Mouse (Mus musculus) ES-E14 (cell line): ENCODE results near the gene Fdxr. TPM values are rescaled to one million over a fixed set of nuclear protein-coding genes. Genes with fewer than 3 reads are reported as not detected.

Source experiments
- DNase-seq: peaks from one replicate; pipeline ENCODE4 v3.0.0-alpha.2; 2013; ENCODE audit warnings: low read depth, low spot score
- H3K27ac ChIP-seq: 2 replicates; pipeline ENCODE4 v1.5.1; 2012; ENCODE audit warnings: low read depth, mild to moderate bottlenecking, low read length, moderate library complexity, mixed read lengths; ENCODE audit not compliant: poor library complexity, insufficient read depth, severe bottlenecking
- H3K36me3 ChIP-seq: 2 replicates; pipeline ENCODE4 v1.6.1; 2012; ENCODE audit warnings: mild to moderate bottlenecking, low read length, moderate library complexity, mixed read lengths; ENCODE audit not compliant: control insufficient read depth, poor library complexity, insufficient read depth, severe bottlenecking
- H3K4me1 ChIP-seq, 2 experiments: fragments of 150-350 bp in 1 of 2; sonication (generic) in 1 of 2; 2 replicates each; pipeline ENCODE4 v1.6.1; 2012; ENCODE audit warnings: low read length in 2 of 2, mild to moderate bottlenecking in 1 of 2, mixed read lengths in 1 of 2; ENCODE audit not compliant: control insufficient read depth in 2 of 2, insufficient read depth in 2 of 2, poor library complexity in 1 of 2
- H3K4me3 ChIP-seq, 2 experiments: fragments of 150-350 bp in 1 of 2; sonication (generic) in 1 of 2; 2 replicates each; pipeline ENCODE4 v1.5.1; 2012; ENCODE audit warnings: low read length in 2 of 2, low read depth in 1 of 2, mild to moderate bottlenecking in 1 of 2, mixed read lengths in 1 of 2; ENCODE audit not compliant: insufficient read depth in 1 of 2, poor library complexity in 1 of 2, severe bottlenecking in 1 of 2
- H3K9ac ChIP-seq: 2 replicates; pipeline ENCODE4 v1.6.1; 2012; ENCODE audit warnings: low read depth, mild to moderate bottlenecking, low read length, mixed read lengths; ENCODE audit not compliant: poor library complexity, insufficient read depth, severe bottlenecking
- H3K9me3 ChIP-seq: fragments of 150-350 bp; sonication (generic); 2 replicates; pipeline ENCODE4 v1.6.1; 2012; ENCODE audit warnings: low read depth, mild to moderate bottlenecking, low read length; ENCODE audit not compliant: control insufficient read depth, insufficient read depth
- CHD2 ChIP-seq: IDR thresholded peaks from 2 replicates; pipeline ENCODE4 v1.6.1; 2014; ENCODE audit warnings: mild to moderate bottlenecking, low read depth, low read length, inconsistent platforms
- HCFC1 ChIP-seq: IDR thresholded peaks from 2 replicates; pipeline ENCODE4 v1.6.1; 2012; ENCODE audit warnings: low read length, inconsistent platforms, borderline replicate concordance; ENCODE audit not compliant: insufficient read depth
- MAFK ChIP-seq: IDR thresholded peaks from 2 replicates; pipeline ENCODE4 v1.6.1; 2014; ENCODE audit warnings: mild to moderate bottlenecking, low read depth, low read length, inconsistent platforms; ENCODE audit not compliant: insufficient read depth
- ZC3H11A ChIP-seq: IDR thresholded peaks from 2 replicates; pipeline ENCODE4 v1.6.1; 2012; ENCODE audit warnings: low read depth, mild to moderate bottlenecking, inconsistent platforms, low read length, borderline replicate concordance
- ZNF384 ChIP-seq: IDR thresholded peaks from 2 replicates; pipeline ENCODE4 v1.6.1; 2012; ENCODE audit warnings: low read depth, low read length, inconsistent platforms
- in situ Hi-C, 2 experiments: fragments of 600-800 bp; cut with MboI; formaldehyde crosslinking; loops; one replicate each; pipeline ENCODE4 v1.15.1; 2025; ENCODE audit warnings: low sequenced_read_pairs in 2 of 2, inconsistent platforms in 1 of 2; ENCODE audit not compliant: unreplicated experiment in 2 of 2
- total RNA-seq: library from RNA; depleted of rRNA; stranded (reverse); fragments of 300-350 nt; gene quantifications from 2 replicates; pipeline ENCODE4 v1.2.3, GENCODE M21; 2012

Gene Fdxr
- total RNA-seq, 1 experiment, result 12.1 TPM

- in situ Hi-C loops, result no loop called here
- H3K9ac ChIP-seq, result no peak overlapping the region
- no peak for DNase-seq
- H3K27ac ChIP-seq, result no peak overlapping the region
- no peak for TF ChIP-seq CHD2
- no peak for TF ChIP-seq HCFC1
- TF ChIP-seq MAFK, result no peak
- no peak for TF ChIP-seq ZC3H11A
- no peak for TF ChIP-seq ZNF384
- H3K36me3 ChIP-seq, result 0 out of 2 replicates have a peak, but pooled peaks cover 3% of the 10 kb centered on the region
- peaks cover 2 to 8% of the 10 kb centered on the region in 2 experiments; a peak in 3 of 4 replicates for H3K4me1 ChIP-seq
- no peaks in the 10 kb centered on the region for H3K9me3 ChIP-seq
- H3K4me3 ChIP-seq, result peak overlapping the region; percentile 77 to 96
These were observed 896 bp downstream of the Fdxr start for GRCm38 (mm10) chr11:115275954-115276353.

GRCm38 (mm10) chr11:115275509-115275908 is 1.3 kb downstream of the Fdxr start:
- H3K9me3 ChIP-seq, result no peaks in the 10 kb centered on the region
- H3K9ac ChIP-seq, result no peak overlapping the region
- 0 out of 2 replicates have a peak, but pooled peaks cover 3% of the 10 kb centered on the region for H3K36me3 ChIP-seq
- H3K4me3 ChIP-seq, result no peak overlapping the region
- TF ChIP-seq CHD2 (no peak), ZNF384 (no peak), MAFK (no peak), HCFC1 (no peak), ZC3H11A (no peak)
- H3K27ac ChIP-seq, result no peak overlapping the region
- H3K4me1 ChIP-seq, result peaks cover 2 to 8% of the 10 kb centered on the region in 2 experiments; a peak in 3 of 4 replicates
- in situ Hi-C loops, result no loop called here
- DNase-seq, result no peak

- DNase-seq, result no peak
- TF ChIP-seq HCFC1 (no peak), CHD2 (no peak), ZC3H11A (no peak), ZNF384 (no peak), MAFK (no peak)
- in situ Hi-C loops, result loop anchor here in 1 of 2 experiments (5.0 kb wide), 1 partner anchor 72 kb away; no protein-coding TSS in a partner anchor
- Histone ChIP-seq H3K27ac (no peak overlapping the region), H3K4me1 (peaks cover 2 to 10% of the 10 kb centered on the region in 2 experiments; a peak in 3 of 4 replicates), H3K9me3 (no peaks in the 10 kb centered on the region), H3K9ac (no peak overlapping the region), H3K36me3 (0 out of 2 replicates have a peak, but pooled peaks cover 3% of the 10 kb centered on the region), H3K4me3 (no peak overlapping the region)
These were observed 2.1 kb downstream of the Fdxr start for GRCm38 (mm10) chr11:115274771-115275170.

- Histone ChIP-seq H3K4me1 (peaks cover 2 to 12% of the 10 kb centered on the region in 2 experiments; a peak in 3 of 4 replicates), H3K9me3 (no peaks in the 10 kb centered on the region), H3K27ac (no peak overlapping the region), H3K9ac (no peak overlapping the region), H3K4me3 (no peak overlapping the region), H3K36me3 (peaks cover 3% of the 10 kb centered on the region; the same call in 1 of the 2 replicates)
- in situ Hi-C loops, result loop anchor here in 1 of 2 experiments (5.0 kb wide), 1 partner anchor 72 kb away; no protein-coding TSS in a partner anchor
- TF ChIP-seq ZC3H11A, result no peak
- no peak for TF ChIP-seq ZNF384
- no peak for TF ChIP-seq CHD2
- no peak for TF ChIP-seq MAFK
- TF ChIP-seq HCFC1, result no peak
- DNase-seq, result no peak
These were observed 2.7 kb downstream of the Fdxr start for GRCm38 (mm10) chr11:115274178-115274577.
